Mouse (Mus musculus): ENCODE results near the gene Plekhg6. TPM values are rescaled to one million over a fixed set of nuclear protein-coding genes. Genes with fewer than 3 reads are reported as not detected.

The Plekhg6 gene
- polyA plus RNA-seq, 2 experiments, result 0.38 to 0.39 TPM

DNA sequence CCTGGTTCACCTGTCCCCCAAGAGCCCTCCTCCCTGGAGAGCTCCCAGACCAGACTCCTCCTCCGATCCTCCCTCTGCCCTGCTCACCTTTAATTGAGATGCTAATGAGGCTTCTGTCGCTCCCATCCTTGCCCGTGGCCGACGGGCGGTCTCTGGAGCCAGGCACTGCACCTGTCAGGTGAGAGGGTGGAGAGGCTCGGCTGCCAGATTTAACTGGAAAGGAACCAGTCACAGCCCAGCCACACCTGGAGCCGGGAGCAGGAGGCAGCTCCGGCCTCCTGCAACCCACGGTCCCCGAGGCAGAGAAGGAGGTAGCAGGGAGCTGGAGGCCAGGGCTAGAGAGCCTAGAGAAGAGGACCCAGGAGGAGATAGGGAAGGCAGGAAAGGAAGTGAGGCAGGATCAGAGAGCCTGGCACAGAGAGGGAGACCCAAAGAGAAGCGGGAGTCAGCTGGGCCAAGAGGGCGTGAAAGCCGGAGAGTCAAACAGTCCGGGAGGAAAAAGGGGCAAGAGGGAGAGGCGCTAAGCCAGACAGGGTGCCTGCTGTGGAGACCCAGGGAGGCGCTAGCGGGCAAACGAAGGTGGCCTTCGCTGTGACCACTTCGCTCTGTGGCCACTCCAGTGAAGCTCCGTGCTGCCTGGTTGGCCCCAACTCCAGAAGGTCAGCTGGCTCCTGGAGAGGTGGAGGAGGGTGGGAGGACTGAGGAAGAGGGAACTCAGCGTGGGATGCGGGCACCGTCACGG is 59.3 kb downstream of the Plekhg6 start:
- Histone ChIP-seq H3K27ac (no peak overlapping the region), H3K9ac (replicated peaks) (no peak overlapping the region), H3K4me2 (ENCODE audit: low read depth) (no peak overlapping the region), H3K4me3 (ENCODE audit: insufficient read depth in 1 of 2, low read depth in 2 of 2, low read length in 2 of 2) (no peak overlapping the region), H3K36me3 (replicated peaks; ENCODE audit: control insufficient read depth, insufficient read depth, low read depth) (no peaks in the 10 kb centered on the region), H3K9me3 (ENCODE audit: control insufficient read depth, low read length) (no peaks in the 10 kb centered on the region), H3K27me3 (ENCODE audit: control insufficient read depth, insufficient read depth, low read length) (peaks cover 7% of the 10 kb centered on the region), H3K4me1 (replicated peaks; ENCODE audit: control insufficient read depth in 2 of 2, insufficient read depth in 2 of 2, low read length in 1 of 2) (no peaks in the 10 kb centered on the region)
- no peak for ATAC-seq (ENCODE audit: insufficient read depth)
- whole genome bisulfite sequencing (ENCODE audit: insufficient replicate concordance), result 11% methylated on average over 26 of the region's 26 CpGs
- no peak for DNase-seq (ENCODE audit: low read depth in 3 of 3, low spot score in 3 of 3)
- TF ChIP-seq EP300 (IDR thresholded peaks at IDR 0.05; ENCODE audit: low read depth), result no peak
- TF ChIP-seq CTCF (IDR thresholded peaks at IDR 0.05; ENCODE audit: low read depth), result no peak

DNA sequence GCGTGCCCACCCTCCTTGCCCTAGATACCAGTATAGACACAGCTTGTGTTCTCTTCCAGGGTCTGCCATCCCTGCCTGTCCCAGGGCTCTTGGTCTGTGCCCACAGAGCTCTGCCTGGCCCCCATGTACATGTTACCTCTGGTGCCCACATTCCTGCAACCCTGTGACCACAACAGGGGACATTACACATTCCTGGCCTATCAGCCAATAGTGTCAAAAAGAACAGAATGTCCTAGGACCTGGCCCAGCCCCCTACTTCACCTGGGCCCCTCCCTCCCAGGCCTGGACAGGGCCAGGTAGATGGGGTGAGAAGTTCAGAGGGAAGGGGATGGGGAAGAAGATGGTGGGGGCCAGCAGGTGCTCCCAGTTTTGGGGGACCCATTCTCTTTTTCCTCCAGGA is 60.3 kb downstream of the Plekhg6 start, which contains the start of gene Scnn1a:
Scnn1a (plus strand) TSS at position 337 of the 400 bp plus-strand sequence.
- H3K9ac ChIP-seq (replicated peaks), result no peak within 1 kb of the TSS
- no peaks in the 10 kb centered on the region for H3K36me3 ChIP-seq (replicated peaks; ENCODE audit: control insufficient read depth, insufficient read depth, low read depth)
- H3K9me3 ChIP-seq (ENCODE audit: control insufficient read depth, low read length), result no peaks in the 10 kb centered on the region
- no peak for ATAC-seq (ENCODE audit: insufficient read depth)
- H3K4me3 ChIP-seq (ENCODE audit: insufficient read depth in 1 of 2, low read depth in 2 of 2, low read length in 2 of 2), result no peak within 1 kb of the TSS
- H3K4me1 ChIP-seq (replicated peaks; ENCODE audit: control insufficient read depth in 2 of 2, insufficient read depth in 2 of 2, low read length in 1 of 2), result no peaks in the 10 kb centered on the region
- no peak within 1 kb of the TSS for H3K27ac ChIP-seq
- no peak within 1 kb of the TSS for H3K4me2 ChIP-seq (ENCODE audit: low read depth)
- no peak for TF ChIP-seq EP300 (IDR thresholded peaks at IDR 0.05; ENCODE audit: low read depth)
- TF ChIP-seq CTCF (IDR thresholded peaks at IDR 0.05; ENCODE audit: low read depth), result no peak
- peaks cover 7% of the 10 kb centered on the region for H3K27me3 ChIP-seq (ENCODE audit: control insufficient read depth, insufficient read depth, low read length)
- WGBS (ENCODE audit: insufficient replicate concordance), result 71% methylated on average over 1 of the region's 1 CpGs
- DNase-seq (ENCODE audit: low read depth in 3 of 3, low spot score in 3 of 3), result no peak

DNA sequence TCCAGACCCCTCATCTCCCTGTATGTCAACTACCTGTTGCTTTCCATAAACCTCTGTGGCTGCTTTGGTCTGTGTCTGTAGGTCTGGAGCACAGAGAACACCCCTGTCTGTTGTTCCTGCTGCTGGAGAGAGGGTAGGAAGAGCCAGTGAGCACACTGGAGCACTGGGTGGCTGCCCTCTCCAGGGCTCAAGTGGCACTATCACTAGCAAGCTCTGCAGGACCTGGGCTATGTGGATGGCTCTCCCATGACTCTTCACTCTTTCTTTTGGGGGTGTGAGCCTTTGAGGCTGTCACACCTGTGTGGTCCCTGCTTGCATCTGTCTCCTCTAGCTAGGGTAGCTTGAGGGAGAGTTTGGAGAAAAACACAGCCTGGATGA is 60.7 kb downstream of the Plekhg6 start:
- H3K4me2 ChIP-seq (ENCODE audit: low read depth), result no peak overlapping the region
- peaks cover 7% of the 10 kb centered on the region for H3K27me3 ChIP-seq (ENCODE audit: control insufficient read depth, insufficient read depth, low read length)
- no peaks in the 10 kb centered on the region for H3K4me1 ChIP-seq (replicated peaks; ENCODE audit: control insufficient read depth in 2 of 2, insufficient read depth in 2 of 2, low read length in 1 of 2)
- no peak overlapping the region for H3K9ac ChIP-seq (replicated peaks)
- no peak overlapping the region for H3K27ac ChIP-seq
- ATAC-seq (ENCODE audit: insufficient read depth), result no peak
- no peaks in the 10 kb centered on the region for H3K36me3 ChIP-seq (replicated peaks; ENCODE audit: control insufficient read depth, insufficient read depth, low read depth)
- no peak for DNase-seq (ENCODE audit: low read depth in 3 of 3, low spot score in 3 of 3)
- H3K9me3 ChIP-seq (ENCODE audit: control insufficient read depth, low read length), result no peaks in the 10 kb centered on the region
- TF ChIP-seq EP300 (IDR thresholded peaks at IDR 0.05; ENCODE audit: low read depth) (no peak), CTCF (IDR thresholded peaks at IDR 0.05; ENCODE audit: low read depth) (no peak)
- no peak overlapping the region for H3K4me3 ChIP-seq (ENCODE audit: insufficient read depth in 1 of 2, low read depth in 2 of 2, low read length in 2 of 2)

DNA sequence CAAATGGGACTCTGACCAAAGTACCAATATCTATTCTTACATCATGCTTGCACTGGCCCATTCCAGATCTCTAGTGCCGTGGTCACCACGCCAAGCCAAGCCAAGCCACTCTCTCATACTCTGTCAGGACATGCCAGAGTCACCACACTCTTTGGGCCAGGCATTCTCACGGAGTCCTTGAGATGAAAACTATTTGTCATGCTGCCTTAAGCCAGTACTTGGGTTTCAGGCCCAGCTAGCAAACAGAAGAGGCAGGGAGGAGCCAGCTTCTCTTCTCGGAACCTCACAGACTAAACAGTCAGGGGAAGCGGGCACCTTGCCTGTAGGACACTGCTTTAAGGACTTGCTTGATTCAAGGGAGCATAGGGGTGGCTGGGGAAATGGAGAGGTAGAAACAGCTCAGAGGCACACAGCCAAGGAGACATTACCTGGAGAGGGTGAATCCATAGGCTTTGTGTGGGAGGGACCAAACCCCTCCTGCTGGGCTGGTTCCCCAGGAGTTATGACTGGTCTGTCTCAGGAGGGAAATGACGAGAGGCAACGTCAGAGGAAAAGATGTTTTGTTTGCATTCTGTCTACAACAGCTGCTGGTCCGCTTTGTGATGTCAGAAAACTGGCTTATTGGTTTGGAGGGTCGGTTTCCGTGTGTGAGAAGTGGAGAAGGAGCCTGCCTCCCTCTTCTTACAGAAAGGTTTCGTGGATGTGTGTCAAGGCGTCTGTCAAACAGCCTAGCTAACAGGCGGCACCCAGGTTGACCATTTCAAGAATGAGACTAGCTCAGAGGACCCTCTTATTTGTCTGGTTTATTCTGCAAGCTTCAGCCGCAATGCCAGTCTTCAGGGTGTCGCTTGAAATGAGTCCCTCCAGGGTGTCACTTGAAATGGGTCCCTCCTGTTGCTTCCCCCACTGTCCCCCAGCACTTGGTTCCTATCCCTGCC is 61.3 kb downstream of the Plekhg6 start:
- 50% methylated on average over 15 of the region's 15 CpGs for WGBS (ENCODE audit: insufficient replicate concordance)
- no peaks in the 10 kb centered on the region for H3K36me3 ChIP-seq (replicated peaks; ENCODE audit: control insufficient read depth, insufficient read depth, low read depth)
- H3K27me3 ChIP-seq (ENCODE audit: control insufficient read depth, insufficient read depth, low read length), result peaks cover 7% of the 10 kb centered on the region
- ATAC-seq (ENCODE audit: insufficient read depth), result no peak
- H3K9me3 ChIP-seq (ENCODE audit: control insufficient read depth, low read length), result no peaks in the 10 kb centered on the region
- TF ChIP-seq EP300 (IDR thresholded peaks at IDR 0.05; ENCODE audit: low read depth) (no peak), CTCF (IDR thresholded peaks at IDR 0.05; ENCODE audit: low read depth) (no peak)
- H3K4me1 ChIP-seq (replicated peaks; ENCODE audit: control insufficient read depth in 2 of 2, insufficient read depth in 2 of 2, low read length in 1 of 2), result peaks cover 0 to 2% of the 10 kb centered on the region in 2 experiments; a peak in 1 of 4 replicates
- no peak overlapping the region for H3K4me3 ChIP-seq (ENCODE audit: insufficient read depth in 1 of 2, low read depth in 2 of 2, low read length in 2 of 2)
- no peak overlapping the region for H3K4me2 ChIP-seq (ENCODE audit: low read depth)
- H3K9ac ChIP-seq (replicated peaks), result no peak overlapping the region
- DNase-seq (ENCODE audit: low read depth in 3 of 3, low spot score in 3 of 3), result no peak
- H3K27ac ChIP-seq, result no peak overlapping the region

DNA sequence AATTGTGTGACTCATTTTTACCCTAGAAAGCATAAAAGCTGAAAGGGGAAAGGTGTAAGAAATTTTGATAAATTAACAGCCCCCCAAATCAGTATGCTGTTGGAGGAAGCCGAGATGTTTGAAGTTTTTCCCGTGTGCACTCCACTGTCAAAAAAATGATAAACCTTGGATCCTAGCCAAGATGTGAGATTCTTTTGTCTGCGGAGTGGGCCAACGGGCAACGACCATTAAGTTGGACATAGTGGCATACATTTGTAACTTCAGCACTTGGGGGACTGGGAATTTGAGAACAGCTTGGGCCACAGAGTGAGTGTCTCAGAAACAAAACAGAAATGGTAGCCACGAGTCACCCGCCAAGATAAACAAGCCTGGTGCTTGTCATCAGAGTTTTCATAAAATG is 63.5 kb downstream of the Plekhg6 start:
- Histone ChIP-seq H3K4me3 (ENCODE audit: insufficient read depth in 1 of 2, low read depth in 2 of 2, low read length in 2 of 2) (no peak overlapping the region), H3K27ac (no peak overlapping the region), H3K4me2 (ENCODE audit: low read depth) (no peak overlapping the region), H3K36me3 (replicated peaks; ENCODE audit: control insufficient read depth, insufficient read depth, low read depth) (no peaks in the 10 kb centered on the region), H3K27me3 (ENCODE audit: control insufficient read depth, insufficient read depth, low read length) (peaks cover 9% of the 10 kb centered on the region), H3K4me1 (replicated peaks; ENCODE audit: control insufficient read depth in 2 of 2, insufficient read depth in 2 of 2, low read length in 1 of 2) (peaks cover 0 to 4% of the 10 kb centered on the region in 2 experiments; a peak in 1 of 4 replicates), H3K9ac (replicated peaks) (no peak overlapping the region), H3K9me3 (ENCODE audit: control insufficient read depth, low read length) (no peaks in the 10 kb centered on the region)
- no peak for TF ChIP-seq CTCF (IDR thresholded peaks at IDR 0.05; ENCODE audit: low read depth)
- TF ChIP-seq EP300 (IDR thresholded peaks at IDR 0.05; ENCODE audit: low read depth), result no peak
- WGBS (ENCODE audit: insufficient replicate concordance), result 59% methylated on average over 7 of the region's 7 CpGs
- DNase-seq (ENCODE audit: low read depth in 3 of 3, low spot score in 3 of 3), result no peak
- no peak for ATAC-seq (ENCODE audit: insufficient read depth)
